In the genomic region with DNA sequence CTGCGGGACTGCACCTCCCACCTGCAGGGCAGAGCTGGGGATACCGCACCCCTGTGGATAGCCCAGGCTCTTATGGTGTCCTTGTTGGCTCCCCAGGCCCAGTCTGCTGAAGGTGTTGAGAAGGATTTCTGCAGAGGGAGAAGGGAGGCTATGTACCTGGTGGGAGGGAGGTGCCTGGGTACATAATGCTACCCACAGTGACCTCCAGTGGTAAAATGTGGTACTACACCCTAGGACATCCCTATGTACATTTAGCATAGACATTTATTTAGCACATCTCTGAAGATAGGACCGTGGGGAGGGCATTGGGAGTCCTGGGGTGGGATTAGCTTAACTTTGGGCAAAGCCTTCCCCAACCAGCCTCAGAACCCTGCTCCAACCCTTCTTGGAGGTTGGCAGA, we compare ENCODE assay signal across 8 mouse cellular contexts. TPM values are rescaled to one million over a fixed set of nuclear protein-coding genes. Genes with fewer than 3 reads are reported as not detected.
DNase-seq lines count a peak whose midpoint lies in the region; ATAC-seq and TF ChIP-seq lines count a peak whose summit lies in the region.

No protein-coding gene starts in this region.

- peak; percentile 36 for DNase-seq in left cerebral cortex, adult 11 months (ENCODE audit: low spot score)
- no peak for DNase-seq in left cerebral cortex, adult 8-10 months (ENCODE audit: low spot score in 2 of 2)
- peak; percentile 35 for DNase-seq in MEL (ENCODE audit: low read depth, low spot score)
- peak; percentile 19 to 45 for DNase-seq in cerebellum, postnatal 36 days
- peak; percentile 87 for DNase-seq in hindbrain, embryonic 14.5 days (ENCODE audit: low spot score)
- peak; percentile 15 to 54 for DNase-seq in left cerebral cortex, adult 18-20 months (ENCODE audit: low spot score in 2 of 2)
- DNase-seq in naive thymus-derived CD4-positive, alpha-beta T cell, adult 2 months (ENCODE audit: low read depth) = peak; percentile 32

- peak; percentile 29 for TF ChIP-seq RAD21 in MEL (IDR thresholded peaks at IDR 0.05; ENCODE audit: low read depth, low read length)

- no peaks in the 10 kb centered on the region for H3K4me1 ChIP-seq in MEL (ENCODE audit: control insufficient read depth in 1 of 2, insufficient read depth in 2 of 2, low read length in 2 of 2)
- H3K4me1 ChIP-seq in hindbrain, embryonic 14.5 days (replicated peaks; ENCODE audit: control insufficient read depth, insufficient read depth, low read length) = no peaks in the 10 kb centered on the region

- TF ChIP-seq EP300 in MEL (IDR thresholded peaks at IDR 0.05; ENCODE audit: low read depth in 1 of 2, low read length in 2 of 2) = no peak

- no peaks in the 10 kb centered on the region for H3K9me3 ChIP-seq in MEL (replicated peaks; ENCODE audit: insufficient read depth, low read length)
- H3K9me3 ChIP-seq in hindbrain, embryonic 14.5 days (ENCODE audit: control insufficient read depth, low read length) = no peaks in the 10 kb centered on the region

- no peaks in the 10 kb centered on the region for H3K27me3 ChIP-seq in MEL (ENCODE audit: control insufficient read depth in 1 of 2, insufficient read depth in 2 of 2, low read length in 2 of 2)
- H3K27me3 ChIP-seq in hindbrain, embryonic 14.5 days (ENCODE audit: control insufficient read depth, insufficient read depth, low read length) = no peaks in the 10 kb centered on the region

- no peak overlapping the region for H3K27ac ChIP-seq in MEL (ENCODE audit: control insufficient read depth, low read depth, low read length)
- H3K27ac ChIP-seq in hindbrain, embryonic 14.5 days = no peak overlapping the region

- no peak for ATAC-seq in hindbrain, embryonic 14.5 days (ENCODE audit: low FRiP score)
- no peak for ATAC-seq in inflammation-experienced regulatory T-cells, adult 6 months

- H3K36me3 ChIP-seq in MEL (ENCODE audit: control insufficient read depth in 1 of 2, insufficient read depth in 2 of 2, low read length in 2 of 2) = no peaks in the 10 kb centered on the region
- no peaks in the 10 kb centered on the region for H3K36me3 ChIP-seq in hindbrain, embryonic 14.5 days (replicated peaks; ENCODE audit: control insufficient read depth, insufficient read depth)

- no peak overlapping the region for H3K9ac ChIP-seq in MEL (ENCODE audit: control insufficient read depth, low read depth, low read length, poor library complexity, severe bottlenecking)
- no peak overlapping the region for H3K9ac ChIP-seq in hindbrain, embryonic 14.5 days

- no peak overlapping the region for H3K4me3 ChIP-seq in MEL (ENCODE audit: control insufficient read depth in 1 of 2, insufficient read depth in 1 of 2, low read depth in 2 of 2, low read length in 2 of 2)
- no peak overlapping the region for H3K4me3 ChIP-seq in hindbrain, embryonic 14.5 days (replicated peaks; ENCODE audit: low read length)

- no peaks in the 10 kb centered on the region for H3K79me2 ChIP-seq in MEL (ENCODE audit: control insufficient read depth, insufficient read depth, low read length, poor library complexity)

- H3K4me2 ChIP-seq in hindbrain, embryonic 14.5 days (replicated peaks) = no peak overlapping the region

- 57% methylated on average over 3 of the region's 3 CpGs for WGBS in hindbrain, embryonic 14.5 days

- peak in 2 of 3 experiments; percentile 41 to 56; a peak in 4 of 6 replicates for TF ChIP-seq CTCF in MEL (IDR thresholded peaks at IDR 0.05 in 2 of 3, conservative IDR thresholded peaks at IDR 0.05 in 1 of 3; ENCODE audit: control insufficient read depth in 1 of 3, insufficient read depth in 1 of 3, low read depth in 2 of 3, low read length in 3 of 3, poor library complexity in 1 of 3, severe bottlenecking in 1 of 3)

- no peak for TF ChIP-seq POLR2A in MEL (IDR thresholded peaks at IDR 0.05; ENCODE audit: control insufficient read depth in 1 of 2, insufficient read depth in 1 of 2, low read depth in 1 of 2, low read length in 2 of 2, poor library complexity in 1 of 2)

TF ChIP-seq in MEL, 35 proteins besides CTCF, POLR2A, EP300 and RAD21:
- TF ChIP-seq E2F4 (IDR thresholded peaks at IDR 0.05; ENCODE audit: borderline replicate concordance, low read depth, low read length) (no peak), SMC3 (IDR thresholded peaks at IDR 0.05; ENCODE audit: low read depth, low read length) (peak; percentile 30; the same call in 1 of the 2 replicates)

RNA-seq across cellular contexts. Expression of gene Arhgef16, which starts 28.5 kb away (rescaled TPM):
- total RNA-seq in left cerebral cortex, adult 8-10 months (2022) = 1 to 10 TPM; 1.1 to 1.6 (median 1.2) TPM
- not detected in 2 replicates for total RNA-seq in MEL (2012; rRNA removed)
- not detected for polyA plus RNA-seq in MEL (2012; ENCODE audit: insufficient read depth in 1 of 2, insufficient read length in 2 of 2, low read depth in 1 of 2, low replicate concordance in 2 of 2, missing spikeins in 1 of 2)
- 1.4 and 1.5 TPM in 2 replicates for polyA plus RNA-seq in hindbrain, embryonic 14.5 days (2014; fragmentation: Nextera tagmentation; extraction: Ambion mirVana)
- total RNA-seq in left cerebral cortex, adult 18-20 months (2021) = 1 to 10 TPM; 1.2 TPM
- polyA plus RNA-seq in inflammation-experienced regulatory T-cells, adult 6 months (2017; shearing (Covaris generic)) = 1 to 10 TPM in 2 of 3 experiments, under 1 TPM in 1; 0.38 to 8.2 (median 5.6) TPM

Comparison
In these comparisons a context has a peak if more than half of its experiments do, and no peak if none do; other contexts are left out.
1. DNase-seq: peak in left cerebral cortex, adult 11 months (single experiment), MEL (single experiment), cerebellum, postnatal 36 days (2 of 2), hindbrain, embryonic 14.5 days (single experiment), left cerebral cortex, adult 18-20 months (2 of 2) and naive thymus-derived CD4-positive, alpha-beta T cell, adult 2 months (single experiment); none in left cerebral cortex, adult 8-10 months (0 of 2).